In the genomic region with DNA sequence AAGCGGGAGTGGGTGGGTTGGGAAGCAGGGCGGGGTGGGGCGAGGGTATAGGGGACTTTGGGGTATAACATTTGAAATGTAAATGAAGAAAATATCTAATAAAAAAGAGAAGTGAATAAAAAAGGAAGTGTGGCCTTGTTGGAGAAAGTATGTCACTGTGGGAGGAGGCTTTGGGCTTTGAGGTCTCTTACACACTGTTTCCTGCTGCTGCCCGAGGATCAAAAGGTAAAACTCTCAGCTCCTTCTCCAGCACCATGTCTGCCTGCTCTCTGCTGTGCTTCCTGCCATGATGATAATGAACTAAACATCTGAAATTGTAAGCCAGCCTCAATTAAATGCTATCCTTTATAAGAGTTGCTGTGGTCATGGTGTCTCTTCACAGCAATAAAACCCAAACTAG, we compare ENCODE assay signal across 25 mouse cellular contexts.
DNase-seq lines count a peak whose midpoint lies in the region; ATAC-seq lines count a peak whose summit lies in the region.
"Had no signal": no experiment of that assay in that cellular context is flagged by ENCODE, and none has a peak within 500 bp of the region (broad histone marks: within the 10 kb centered on the region; RNA-seq: fewer than 3 reads in every experiment).

No protein-coding gene starts in this region.

- H3K4me2 ChIP-seq in forebrain, embryonic 11.5 days (ENCODE audit: low read depth, low read length, severe bottlenecking), result no peak overlapping the region
- H3K4me2 ChIP-seq: forebrain, embryonic 12.5 days; intestine, embryonic 15.5 days; midbrain, embryonic 13.5 days; neural tube, embryonic 12.5 days had no signal

- no peaks in the 10 kb centered on the region for H3K4me1 ChIP-seq in forebrain, embryonic 11.5 days (replicated peaks; ENCODE audit: control insufficient read depth, insufficient read depth, low read length)
- H3K4me1 ChIP-seq: heart, embryonic 10.5 days; intestine, embryonic 15.5 days; megakaryocyte, embryonic 14.5 days; neural tube, embryonic 12.5 days had no signal

- 95% methylated on average over 4 of the region's 4 CpGs for WGBS in forebrain, embryonic 11.5 days

- no peak overlapping the region for H3K4me3 ChIP-seq in forebrain, embryonic 11.5 days (ENCODE audit: low read depth, low read length)
- H3K4me3 ChIP-seq: forebrain, embryonic 12.5 days; heart, embryonic 10.5 days; hindbrain, embryonic 10.5 days; intestine, embryonic 15.5 days; megakaryocyte, embryonic 14.5 days; midbrain, embryonic 13.5 days; neural tube, embryonic 12.5 days had no signal

- H3K27ac ChIP-seq in forebrain, embryonic 11.5 days (ENCODE audit: low read depth, low read length), result no peak overlapping the region
- H3K27ac ChIP-seq: forebrain, embryonic 12.5 days; heart, embryonic 10.5 days; hindbrain, embryonic 10.5 days; intestine, embryonic 15.5 days; midbrain, embryonic 13.5 days; neural tube, embryonic 12.5 days had no signal

- no peak overlapping the region for H3K9ac ChIP-seq in forebrain, embryonic 11.5 days (ENCODE audit: low read length)
- H3K9ac ChIP-seq: forebrain, embryonic 12.5 days; intestine, embryonic 15.5 days; liver, postnatal 0 days; midbrain, embryonic 13.5 days; neural tube, embryonic 12.5 days had no signal

- H3K36me3 ChIP-seq in forebrain, embryonic 11.5 days (ENCODE audit: control insufficient read depth, insufficient read depth, low read length), result no peaks in the 10 kb centered on the region
- H3K36me3 ChIP-seq: forebrain, embryonic 12.5 days; heart, embryonic 10.5 days; hindbrain, embryonic 10.5 days; intestine, embryonic 15.5 days; midbrain, embryonic 13.5 days; neural tube, embryonic 12.5 days had no signal

- H3K9me3 ChIP-seq in forebrain, embryonic 11.5 days (ENCODE audit: control insufficient read depth, low read length), result no peaks in the 10 kb centered on the region
- H3K9me3 ChIP-seq: forebrain, embryonic 12.5 days; heart, embryonic 10.5 days; hindbrain, embryonic 10.5 days; intestine, embryonic 15.5 days; megakaryocyte, embryonic 14.5 days; midbrain, embryonic 13.5 days; neural tube, embryonic 12.5 days had no signal

- ATAC-seq in hematopoietic stem cell, adult 5-6 weeks (replicated peaks in 1 of 2; ENCODE audit: insufficient read depth in 1 of 2, low FRiP score in 2 of 2, low TSS enrichment in 1 of 2, low read depth in 1 of 2, poor library complexity in 2 of 2, severe bottlenecking in 2 of 2), result peak; percentile 87 to 89
- no peak for ATAC-seq in forebrain, embryonic 11.5 days (replicated peaks; ENCODE audit: low FRiP score)
- ATAC-seq: hindbrain, embryonic 16.5 days; intestine, embryonic 15.5 days; liver, postnatal 0 days; lung, postnatal 0 days; midbrain, embryonic 13.5 days had no signal

- no peaks in the 10 kb centered on the region for H3K27me3 ChIP-seq in forebrain, embryonic 11.5 days (ENCODE audit: control insufficient read depth, insufficient read depth, low read length)
- H3K27me3 ChIP-seq: forebrain, embryonic 12.5 days; intestine, embryonic 15.5 days; megakaryocyte, embryonic 14.5 days; midbrain, embryonic 13.5 days; neural tube, embryonic 12.5 days had no signal

- DNase-seq in spleen, postnatal 36 days (ENCODE audit: low spot score in 2 of 2), result peak; percentile 10 to 17
- no peak for DNase-seq in spleen, postnatal 4 days (ENCODE audit: low spot score in 2 of 2)
- DNase-seq in thymus, postnatal 0 days (ENCODE audit: low spot score), result peak; percentile 71
- DNase-seq in embryo, embryonic 10 days (ENCODE audit: low spot score), result no peak
- no peak for DNase-seq in forebrain, embryonic 11.5 days (ENCODE audit: low spot score)
- no peak for DNase-seq in right cerebral cortex, postnatal 14 days
- no peak for DNase-seq in adrenal gland, adult 2 months
- DNase-seq: cerebellum, adult 11 months; cerebellum, adult 9-11 months; kidney, adult 9 months; kidney, postnatal 25 days; layer of hippocampus, postnatal 36 days; liver, postnatal 0 days; retina, postnatal 1 day; right cerebral cortex, postnatal 4 days had no signal

Comparison
In these comparisons a context has a peak if more than half of its experiments do, and no peak if none do; other contexts are left out.
1. DNase-seq: peak in spleen, postnatal 36 days (2 of 2) and thymus, postnatal 0 days (single experiment); none in spleen, postnatal 4 days (0 of 2), embryo, embryonic 10 days (single experiment), forebrain, embryonic 11.5 days (single experiment), right cerebral cortex, postnatal 14 days (single experiment) and adrenal gland, adult 2 months (single experiment).